Mouse (Mus musculus) stomach, postnatal 0 days (tissue): ENCODE results near the gene 4930564D02Rik.

Experiments
- CTCF ChIP-seq: IDR thresholded peaks from 2 replicates; pipeline ENCODE4 v1.5.1; 2016; ENCODE audit warnings: antibody characterized with exemption, low read depth, mild to moderate bottlenecking, moderate library complexity
- EP300 ChIP-seq: optimal IDR thresholded peaks from 2 replicates; pipeline ENCODE3; 2016; ENCODE audit warnings: antibody characterized with exemption

- TF ChIP-seq EP300 (no peak), CTCF (no peak)
These were observed 3.9 kb downstream of the 4930564D02Rik start for GRCm38 (mm10) chr3:105070553-105070952.
